Mouse (Mus musculus) E14TG2a.4 (cell line): ENCODE results near the gene Shprh.

Source experiments
- CTCF ChIP-seq: conservative IDR thresholded peaks from 2 replicates; pipeline ENCODE4 v1.5.1; 2014; ENCODE audit warnings: low read length
- POU5F1 ChIP-seq: IDR thresholded peaks from 2 replicates; pipeline ENCODE4 v1.6.1; 2014; ENCODE audit warnings: low read length, borderline replicate concordance

DNA sequence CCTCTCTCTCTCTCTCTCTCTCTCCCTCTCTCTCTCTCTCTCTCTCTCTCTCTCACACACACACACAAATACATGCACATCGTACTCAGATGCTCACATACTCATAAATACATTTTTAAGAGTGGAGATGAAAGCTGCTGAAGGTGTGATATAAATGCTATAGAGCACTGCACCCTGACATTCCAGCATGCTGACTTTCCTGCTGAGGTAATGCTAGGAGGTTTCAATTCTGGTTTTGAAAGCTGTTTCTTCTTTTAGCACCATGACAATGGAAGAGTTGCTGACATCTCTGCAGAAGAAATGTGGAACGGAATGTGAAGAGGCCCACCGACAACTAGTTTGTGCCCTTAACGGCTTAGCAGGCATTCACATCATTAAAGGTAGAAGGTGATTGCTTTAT is 22.4 kb downstream of the Shprh start:
- TF ChIP-seq CTCF = no peak
- TF ChIP-seq POU5F1 = no peak
